Mouse (Mus musculus) heart, adult 2 months (tissue): ENCODE results near the gene Zfp334.

Experiments used
- EP300 ChIP-seq: fragments of 200-500 bp; IDR thresholded peaks from 2 replicates; pipeline ENCODE4 v1.6.1; 2011; ENCODE audit warnings: low read depth, low read length, control low read depth; ENCODE audit not compliant: insufficient read depth
- POLR2A ChIP-seq: fragments of 200-500 bp; IDR thresholded peaks from 2 replicates; pipeline ENCODE4 v1.6.1; 2011; ENCODE audit warnings: mild to moderate bottlenecking, low read depth, low read length, control low read depth; ENCODE audit not compliant: insufficient read depth

GRCm38 (mm10) chr2:165326304-165327190 is 61.5 kb downstream of the Zfp334 start, which contains the start of gene Elmo2:
- peak; percentile 62 for TF ChIP-seq POLR2A
- no peak for TF ChIP-seq EP300
